Mouse (Mus musculus) spleen, postnatal 10 days (tissue): ENCODE results near the gene Morn1.

Experiments
- DNase-seq, 2 experiments: peaks; one replicate each; pipeline ENCODE4 v3.0.0; 2021 to 2022; ENCODE audit warnings: low spot score in 2 of 2

The Morn1 gene

GRCm38 (mm10) chr4:155158543-155158917 lies 72.2 kb downstream of the Morn1 start:
- no peak for DNase-seq

- peak; percentile 26 to 61 for DNase-seq
Observed at GRCm38 (mm10) chr4:155162433-155163319, 76.3 kb downstream of the Morn1 start.

GRCm38 (mm10) chr4:155163320-155163651 lies 76.9 kb downstream of the Morn1 start:
- DNase-seq, result no peak

GRCm38 (mm10) chr4:155163685-155164084 lies 77.3 kb downstream of the Morn1 start:
- no peak for DNase-seq

- peak in 1 of 2 experiments; percentile 42 for DNase-seq
Observed at GRCm38 (mm10) chr4:155164550-155164949, 78.2 kb downstream of the Morn1 start.

GRCm38 (mm10) chr4:155165861-155166260 lies 79.5 kb downstream of the Morn1 start:
- no peak for DNase-seq

GRCm38 (mm10) chr4:155168835-155169252 lies 82.5 kb downstream of the Morn1 start:
- DNase-seq, result no peak

- DNase-seq, result no peak
Observed at GRCm38 (mm10) chr4:155170614-155171212, 84.3 kb downstream of the Morn1 start.

GRCm38 (mm10) chr4:155171961-155172533 lies 85.7 kb downstream of the Morn1 start:
- DNase-seq, result no peak

- DNase-seq, result peak in 1 of 2 experiments; percentile 59
Observed at GRCm38 (mm10) chr4:155172909-155173821, 86.8 kb downstream of the Morn1 start.

- no peak for DNase-seq
Observed at GRCm38 (mm10) chr4:155173822-155174785, 87.7 kb downstream of the Morn1 start.

- DNase-seq, result no peak
Observed at GRCm38 (mm10) chr4:155176210-155176609, 89.8 kb downstream of the Morn1 start.

GRCm38 (mm10) chr4:155178274-155178673 lies 91.9 kb downstream of the Morn1 start:
- DNase-seq, result peak in 1 of 2 experiments; percentile 59

GRCm38 (mm10) chr4:155178981-155179512 lies 92.7 kb downstream of the Morn1 start:
- DNase-seq, result no peak

GRCm38 (mm10) chr4:155183201-155183600 lies 96.8 kb downstream of the Morn1 start:
- no peak for DNase-seq

GRCm38 (mm10) chr4:155184248-155185070 lies 98.1 kb downstream of the Morn1 start:
- DNase-seq, result no peak

- DNase-seq, result no peak
Observed at GRCm38 (mm10) chr4:155185845-155186244, 99.5 kb downstream of the Morn1 start.

- DNase-seq, result no peak
Observed at GRCm38 (mm10) chr4:155187192-155187674, 100.9 kb downstream of the Morn1 start.

GRCm38 (mm10) chr4:155188341-155188740 lies 102.0 kb downstream of the Morn1 start:
- no peak for DNase-seq
